Mouse (Mus musculus): ENCODE measurements around the gene Acaa1b.

Gene Acaa1b

DNA sequence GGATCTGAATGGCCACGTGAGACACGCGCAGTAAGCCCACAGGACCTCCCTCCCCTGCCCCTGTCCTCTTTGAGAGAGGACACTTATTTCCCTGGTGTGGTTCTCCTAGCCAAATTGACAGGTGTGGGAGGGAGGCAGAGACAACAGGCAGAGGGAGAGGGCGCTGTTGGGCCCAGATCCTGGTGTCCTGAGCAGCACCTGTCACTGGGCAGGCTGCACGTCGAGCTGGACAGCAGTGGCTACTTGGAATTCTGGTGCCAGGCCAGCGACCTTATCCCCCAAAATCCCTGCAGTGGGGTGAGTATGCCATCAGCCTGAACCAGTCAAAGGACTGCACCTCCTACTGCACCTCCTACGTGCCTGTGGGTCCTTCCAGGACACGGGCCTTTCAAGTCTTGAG, 13.5 kb downstream of the Acaa1b start:
- DNase-seq (ENCODE audit: low spot score): no peak

DNA sequence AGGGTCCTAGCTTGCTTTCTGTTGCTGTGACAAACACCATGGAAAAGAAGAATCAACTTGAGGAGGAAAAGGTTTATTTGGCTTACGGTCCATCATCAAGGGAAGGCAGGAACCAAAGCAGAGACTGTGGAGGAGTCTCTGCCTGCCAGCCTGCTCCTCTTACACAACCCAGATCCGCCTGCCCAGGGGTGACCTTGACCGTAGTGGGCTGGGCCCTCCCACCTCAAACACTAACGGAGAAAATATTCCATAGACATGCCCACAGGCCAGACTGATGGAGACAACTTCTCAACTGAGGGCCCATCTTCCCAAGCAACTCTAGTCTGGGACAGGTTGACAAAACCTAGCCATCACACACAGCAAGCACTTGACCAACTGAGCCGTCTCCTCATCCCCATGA, 14.8 kb downstream of the Acaa1b start:
- DNase-seq (ENCODE audit: low spot score): no peak

DNA sequence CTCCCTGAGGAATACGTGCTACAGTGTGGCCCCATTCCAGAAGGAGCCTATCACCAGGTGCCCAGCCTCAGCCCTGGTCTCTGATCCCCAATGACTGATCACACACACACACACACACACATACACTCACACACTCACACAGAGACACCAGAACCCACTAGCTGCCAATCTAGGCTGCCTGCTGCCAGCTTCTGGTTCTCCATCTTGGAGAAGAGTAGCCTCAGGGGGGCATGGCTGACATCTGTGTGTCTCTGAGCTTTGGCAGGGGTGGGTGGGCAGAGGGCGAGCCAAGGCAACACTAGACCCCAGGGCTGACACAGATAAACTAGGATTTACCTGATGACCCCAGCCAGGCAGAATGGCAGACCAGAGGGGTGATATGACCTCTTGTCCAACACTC, 18.1 kb downstream of the Acaa1b start:
- DNase-seq (ENCODE audit: low spot score): no peak

DNA sequence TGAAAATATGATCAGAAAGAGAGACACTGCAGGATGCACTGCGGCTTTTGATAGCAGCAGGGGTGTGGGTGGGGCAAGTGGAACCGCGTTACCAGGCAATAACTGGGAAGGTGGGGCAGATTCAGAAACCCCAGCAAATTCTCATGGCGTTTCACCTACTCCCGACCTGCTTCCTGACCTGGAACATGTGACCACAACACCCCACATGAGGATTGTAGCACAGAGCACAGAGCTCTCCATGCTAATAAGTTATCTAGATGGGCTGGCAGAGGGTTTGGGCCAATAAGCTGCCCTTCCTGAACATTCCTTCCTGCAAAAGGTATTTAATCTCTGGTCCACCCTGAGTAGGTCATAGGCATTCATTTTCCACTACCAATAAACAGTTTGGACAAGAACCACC, 26.2 kb downstream of the Acaa1b start:
- DNase-seq (ENCODE audit: low spot score): no peak

DNA sequence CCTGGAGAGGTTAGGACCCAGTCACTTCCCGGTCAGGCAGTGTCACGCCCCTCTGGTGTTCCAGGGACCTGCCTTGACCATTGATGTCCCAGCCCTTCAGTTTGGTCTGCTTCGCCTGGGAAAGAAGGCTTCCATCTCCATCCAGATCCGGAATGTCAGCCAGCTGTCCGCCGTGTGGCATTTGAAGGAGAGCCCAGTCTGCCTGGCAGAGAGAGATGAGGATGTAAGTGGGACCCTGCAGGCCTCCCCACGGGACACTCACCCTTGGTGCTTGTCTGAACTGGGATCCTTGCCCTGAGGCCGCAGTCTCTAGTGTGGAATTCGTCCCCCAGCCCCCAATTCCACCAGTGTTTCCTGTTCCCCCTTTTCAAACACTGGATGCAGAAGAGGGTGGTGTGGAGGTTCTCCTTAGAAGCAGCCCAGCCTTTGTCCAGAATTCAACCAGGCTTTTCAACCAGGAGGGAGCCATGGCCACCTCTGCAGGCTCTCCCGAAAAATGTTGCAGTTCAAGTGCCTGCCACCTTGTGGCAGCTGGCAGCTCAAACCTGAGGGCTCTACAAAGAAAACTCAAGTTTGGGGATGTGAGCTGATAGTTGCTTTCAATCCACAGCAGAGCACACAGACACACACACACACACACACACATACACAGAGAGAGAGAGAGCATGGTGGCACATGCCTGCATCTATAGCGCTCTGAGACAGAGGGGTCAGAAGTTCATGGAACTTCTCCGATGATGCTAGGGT, 28.3 kb downstream of the Acaa1b start:
- DNase-seq (ENCODE audit: low spot score): no peak

DNA sequence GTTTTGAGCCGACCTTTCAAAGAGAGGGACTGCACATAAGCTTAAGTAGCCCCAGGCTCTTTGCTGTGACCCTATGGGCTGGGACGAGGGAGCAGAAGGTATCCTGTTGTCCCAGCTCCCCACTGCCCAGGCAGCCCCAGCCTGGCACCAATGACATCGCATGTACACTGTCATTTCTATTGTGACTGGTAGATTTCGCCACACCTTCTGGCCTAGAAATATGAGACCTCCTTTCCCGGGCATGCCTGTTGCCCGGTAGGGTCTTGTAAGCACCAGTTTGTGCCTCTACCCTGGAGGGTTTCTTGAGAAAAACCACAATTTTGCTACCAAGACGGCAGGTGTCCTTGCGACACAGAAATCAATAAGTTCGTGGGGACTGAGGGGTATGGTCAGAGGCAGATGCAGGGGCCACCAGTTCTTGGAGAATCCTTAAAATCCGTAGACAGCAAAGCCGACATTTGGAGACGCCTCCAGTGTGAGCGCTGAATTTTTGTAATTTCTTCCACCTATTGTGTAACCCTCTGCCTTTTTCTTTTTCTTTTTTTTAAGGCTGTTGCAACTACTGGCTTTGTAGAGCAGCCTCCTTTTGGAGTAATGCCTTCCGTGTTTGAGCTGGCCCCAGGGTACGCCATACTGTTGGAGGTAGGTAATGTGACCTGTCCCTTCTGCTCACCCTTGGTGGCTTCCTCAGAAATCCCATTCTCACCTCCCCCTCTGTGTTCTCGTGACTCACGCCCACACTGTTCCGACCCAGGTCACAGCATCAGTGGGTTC, 34.1 kb downstream of the Acaa1b start:
- DNase-seq (ENCODE audit: low spot score): peak; percentile 35

DNA sequence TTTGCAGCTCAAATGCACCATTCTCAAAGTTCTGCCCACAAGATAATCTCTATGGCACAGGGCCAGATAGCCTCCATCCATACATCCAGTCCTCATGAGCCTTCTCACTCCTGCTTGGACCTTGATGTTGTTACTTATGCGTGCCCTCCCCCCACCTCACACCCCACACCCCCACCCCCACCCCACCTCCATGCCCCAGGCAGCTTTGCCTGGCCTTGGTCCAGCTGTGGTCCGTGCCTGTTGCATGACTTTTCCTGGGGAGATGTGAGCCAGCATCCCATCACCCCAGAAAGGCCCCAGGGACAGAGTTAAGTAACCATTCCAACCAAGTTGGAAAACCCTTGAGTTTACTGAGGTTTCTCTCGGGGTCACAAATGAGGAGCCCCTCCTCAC, 36.7 kb downstream of the Acaa1b start:
- DNase-seq (ENCODE audit: low spot score): no peak

DNA sequence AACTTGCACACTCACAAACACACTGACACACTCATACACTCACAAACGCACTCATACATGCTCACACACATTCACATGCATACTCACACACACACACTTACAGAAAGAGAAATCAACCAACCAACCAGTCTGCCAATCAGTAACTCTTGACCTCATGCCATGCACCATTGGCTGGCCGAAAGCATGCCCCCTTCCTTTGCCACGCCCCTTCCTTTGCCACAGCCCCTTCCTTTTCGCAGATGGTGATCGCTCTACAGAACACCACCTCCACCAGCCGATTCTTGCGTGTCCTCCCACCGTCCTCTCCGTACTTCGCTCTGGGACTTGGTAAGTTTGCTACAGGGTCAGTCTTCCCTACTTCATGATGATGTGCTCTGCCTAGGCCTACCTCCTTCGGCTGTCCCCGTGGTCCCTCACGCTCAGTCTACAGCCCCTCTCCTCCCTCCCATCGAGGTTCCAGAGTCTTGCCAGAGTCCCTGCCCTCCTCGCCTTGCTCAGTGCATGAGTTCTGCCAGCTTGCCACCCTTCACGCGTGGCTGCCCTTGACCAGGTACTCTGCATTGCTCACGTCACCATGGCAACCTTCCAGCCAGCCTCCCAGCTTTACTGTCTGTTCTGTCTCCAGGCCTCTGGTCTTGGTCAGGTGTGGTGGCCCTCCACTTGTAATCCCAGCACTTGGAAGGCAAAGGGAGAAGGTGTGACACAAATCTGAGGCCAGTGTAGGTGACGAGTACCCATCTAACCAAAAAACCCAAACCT, 37.3 kb downstream of the Acaa1b start:
- DNase-seq (ENCODE audit: low spot score): no peak

DNA sequence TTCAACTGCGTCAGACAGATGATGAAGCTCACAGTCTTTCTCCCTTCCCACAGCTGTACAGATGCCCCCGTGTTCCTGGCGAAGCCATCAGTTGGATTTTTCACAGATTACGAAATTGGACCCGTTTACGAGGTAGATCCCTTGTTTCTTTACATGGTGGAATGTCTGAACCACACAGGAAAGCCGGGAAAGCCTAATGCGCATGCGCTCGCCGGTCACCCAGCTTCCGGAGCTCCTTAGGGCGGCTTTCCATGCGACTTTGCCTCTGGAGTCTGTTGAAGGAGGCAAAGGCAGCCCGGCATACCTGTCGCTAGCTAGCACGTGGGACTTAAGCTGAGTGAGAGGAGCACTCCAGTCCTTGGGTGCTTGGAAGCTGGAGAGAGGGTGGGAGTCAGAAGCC, 42.0 kb downstream of the Acaa1b start:
- DNase-seq (ENCODE audit: low spot score): no peak

DNA sequence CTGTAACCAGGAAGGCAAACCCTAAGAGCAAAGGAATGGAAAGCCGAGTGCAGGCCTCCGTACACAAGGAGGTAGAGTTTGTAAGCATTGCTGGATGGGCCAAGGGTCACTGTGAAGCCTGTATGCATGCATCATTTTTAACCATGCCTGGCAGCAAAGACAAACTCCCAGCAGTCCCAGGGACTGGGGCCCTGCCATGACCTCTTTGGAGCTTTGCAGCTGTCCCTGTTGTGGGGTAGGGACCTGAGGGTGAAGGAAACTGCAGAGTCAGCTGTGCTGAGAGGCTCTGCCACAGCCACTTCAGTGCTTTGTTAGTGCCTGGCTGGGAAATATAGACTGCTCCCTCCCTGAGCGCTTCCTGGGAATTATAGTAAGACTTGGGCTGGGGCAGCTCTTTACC, 46.3 kb downstream of the Acaa1b start:
- DNase-seq (ENCODE audit: low spot score): peak; percentile 76

DNA sequence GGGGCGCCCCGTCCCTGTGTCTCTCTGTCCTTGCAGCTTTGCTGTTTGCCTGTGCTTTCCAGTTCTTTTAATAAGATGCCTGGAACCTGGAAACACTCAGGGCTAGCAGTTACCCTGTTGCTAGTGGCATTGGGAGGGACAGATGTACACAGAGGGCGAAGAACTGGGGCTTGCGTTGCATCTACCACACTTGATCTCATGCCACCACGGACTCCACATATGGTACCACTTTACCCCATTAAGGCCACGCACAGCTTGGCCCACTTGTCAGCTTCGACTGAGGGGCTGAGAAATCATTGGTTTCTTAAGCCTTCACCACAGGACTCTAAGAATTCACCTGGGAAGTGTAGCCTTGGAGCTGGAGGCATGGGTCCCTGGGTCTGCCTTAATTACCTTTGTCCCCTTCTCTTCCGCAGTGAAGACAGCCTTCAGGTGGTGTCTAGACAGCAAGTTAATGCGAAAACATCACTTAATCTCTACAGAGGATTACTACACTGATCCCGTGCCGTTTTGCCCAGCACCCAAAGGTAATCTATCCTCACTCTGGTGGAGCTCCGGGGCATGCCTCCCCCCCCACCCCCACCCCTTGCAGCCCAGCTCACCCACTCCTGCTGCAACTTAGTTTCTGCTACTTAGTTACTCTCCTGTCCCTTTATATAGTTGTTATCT, 47.1 kb downstream of the Acaa1b start:
- DNase-seq (ENCODE audit: low spot score): no peak

DNA sequence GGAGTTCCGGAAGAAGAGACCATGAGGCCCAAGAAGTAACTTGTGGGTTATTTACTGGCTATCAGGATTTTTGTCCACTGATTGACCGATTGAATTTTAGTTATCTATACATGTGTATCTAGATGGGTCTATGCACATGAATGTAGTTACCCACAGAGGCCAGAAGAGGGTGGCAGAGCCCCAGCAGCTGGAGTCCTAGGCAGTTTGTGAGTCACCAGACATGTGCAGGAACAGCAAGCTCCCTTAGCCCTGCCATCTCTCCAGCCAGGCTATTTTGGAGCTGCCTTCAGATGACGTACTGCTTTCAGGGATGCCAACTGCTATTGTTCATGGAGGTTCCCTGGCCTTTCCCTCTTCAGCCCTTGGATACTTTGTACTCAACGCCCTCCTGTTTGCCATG, 49.3 kb downstream of the Acaa1b start:
- DNase-seq (ENCODE audit: low spot score): peak; percentile 77

DNA sequence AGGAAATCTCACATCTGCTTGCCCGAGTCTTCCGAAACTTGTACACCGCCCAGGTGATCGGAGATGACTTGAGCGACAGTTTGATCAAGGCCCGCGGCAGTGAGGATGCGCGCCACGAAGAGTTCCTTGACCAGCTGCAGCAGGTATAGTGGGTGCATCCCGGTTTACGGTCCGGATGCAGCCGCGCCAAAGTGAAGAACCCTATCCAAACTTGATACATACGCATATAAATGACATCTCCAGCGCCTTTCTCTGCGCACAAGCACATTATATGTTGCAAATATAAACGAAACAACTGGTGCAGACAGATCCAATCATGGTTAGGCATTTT, 54.1 kb downstream of the Acaa1b start:
- no peak for DNase-seq (ENCODE audit: low spot score)

DNA sequence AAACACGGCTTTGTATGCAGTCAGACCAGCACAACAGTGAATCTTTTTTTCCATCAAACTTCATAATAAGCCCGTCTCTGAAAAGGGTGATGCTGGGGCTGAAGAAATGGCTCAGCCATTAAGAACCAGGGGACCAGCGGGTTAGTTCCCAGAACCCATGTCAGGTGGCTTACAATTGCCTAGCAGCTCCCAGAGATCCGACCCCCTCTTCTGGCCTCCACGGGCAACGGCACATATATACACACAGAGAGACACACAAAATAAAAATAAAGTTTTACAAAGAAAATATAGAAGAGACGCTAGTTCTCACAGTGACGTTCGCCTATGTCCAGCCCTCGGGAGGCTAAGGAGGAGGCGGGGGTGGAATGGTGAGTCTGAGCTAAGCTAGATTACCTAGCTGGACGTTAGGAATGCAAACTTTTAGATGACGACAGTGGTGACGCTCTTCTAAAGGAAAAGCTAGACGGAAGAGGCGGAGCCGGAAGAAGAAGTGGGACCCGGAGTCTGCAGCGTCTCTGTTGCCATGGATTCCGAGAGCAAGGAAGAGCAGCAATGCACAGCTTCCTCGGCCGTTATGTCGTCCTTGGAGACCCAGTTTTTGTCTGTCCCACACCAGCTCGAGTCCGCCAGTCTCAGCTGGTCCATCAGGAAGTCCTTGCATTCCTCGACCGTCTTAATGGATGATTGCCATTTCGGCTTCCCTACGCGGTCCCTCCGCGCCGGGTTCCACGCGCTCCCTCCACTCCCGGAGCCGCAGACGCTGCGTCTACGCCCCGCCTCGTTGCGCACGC, 54.7 kb downstream of the Acaa1b start, which contains the start of gene Dlec1:
Gene Dlec1, plus strand, starts transcription at position 487 of the 791 bp plus-strand sequence.
- peak; percentile 88 for DNase-seq (ENCODE audit: low spot score)

DNA sequence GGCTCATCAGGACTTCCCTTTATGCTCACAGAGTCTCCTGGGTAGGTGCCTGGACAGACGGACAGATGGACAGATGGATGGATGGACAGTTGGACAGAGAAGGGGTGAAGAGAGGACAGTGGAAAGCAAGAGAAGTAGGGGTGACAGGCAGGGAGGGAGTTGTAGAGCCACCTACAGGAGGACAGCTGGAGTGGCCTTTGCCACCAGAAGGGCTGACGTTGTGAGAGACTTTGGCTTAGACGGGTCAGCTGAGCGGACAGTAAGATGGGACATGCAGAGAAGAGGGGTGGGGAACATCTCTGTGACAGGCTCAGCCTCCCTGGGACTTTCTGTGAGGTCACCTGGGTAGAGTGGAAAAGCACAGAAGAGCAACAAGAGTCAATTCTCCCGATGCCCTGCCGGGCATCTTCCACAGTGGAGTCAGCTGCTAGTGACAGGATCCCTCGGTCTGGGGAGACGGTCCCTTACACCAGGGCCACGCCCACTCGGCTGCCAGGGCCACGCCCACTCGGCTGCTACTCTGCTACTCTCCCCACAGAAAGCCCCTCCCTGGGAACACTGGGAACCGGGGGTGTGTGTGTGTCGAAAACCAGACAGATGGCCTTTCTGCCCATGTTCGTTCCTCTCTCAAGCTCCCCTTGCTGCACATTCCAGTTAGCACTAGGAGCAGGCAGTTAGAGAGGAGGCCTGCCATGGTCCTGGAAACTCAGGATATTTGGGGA, 56.6 kb downstream of the Acaa1b start:
- no peak for DNase-seq (ENCODE audit: low spot score)
